Mouse (Mus musculus): ENCODE measurements at regions not wholly inside any gene's neighbourhood (a gene's known extent, or its start where the extent isn't known, plus 50 kb on each side); places are given as distances from the start of the nearest gene placed in this dataset.
A peak's percentile ranks its signal among the peaks of the same experiment; 100 is the strongest.
"Not testable (repeated sequence)": the region's sequence is repeated elsewhere in the genome, so short reads cannot be mapped to it uniquely, and the experiment has no call there.

DNA sequence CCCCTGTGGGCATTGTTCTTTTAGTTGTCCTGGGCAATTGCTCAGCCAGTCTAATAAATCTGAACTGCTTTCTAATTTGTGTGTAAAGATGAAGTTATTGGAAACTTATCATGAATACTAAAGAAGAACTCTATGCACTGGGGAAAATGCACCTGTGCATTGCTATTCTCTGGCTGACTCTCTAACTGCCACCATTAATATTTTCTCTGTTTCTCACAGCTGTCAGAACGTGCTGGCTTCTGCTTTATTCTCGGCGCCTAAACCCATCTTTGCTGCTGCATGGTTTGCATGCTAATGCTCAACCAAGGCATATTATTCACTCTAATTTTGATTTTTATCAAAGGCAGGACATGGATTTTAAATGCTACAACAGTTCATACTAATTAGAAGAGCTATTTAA, 128.9 kb upstream of the Gm527 start:
- DNase-seq, result no peak

DNA sequence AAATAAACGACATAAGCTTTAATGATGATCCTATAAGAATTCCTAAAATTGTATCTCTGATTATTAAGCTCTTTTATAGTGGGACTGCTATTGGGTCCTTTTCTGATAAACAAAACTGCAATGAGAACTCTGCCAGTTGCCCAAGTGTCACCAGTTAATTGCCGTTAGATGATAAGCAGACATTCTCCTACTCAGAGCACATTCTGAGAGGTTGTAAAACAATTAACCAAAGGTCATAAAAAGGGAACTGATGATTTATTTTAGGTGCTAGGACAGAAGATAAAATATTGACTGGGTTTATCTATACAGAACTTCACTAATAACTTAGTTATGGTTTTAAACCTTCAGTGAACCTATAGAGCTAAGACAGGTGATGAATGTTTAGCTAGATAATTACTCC, 109.2 kb upstream of the Gm527 start:
- DNase-seq, result not testable (repeated sequence)

DNA sequence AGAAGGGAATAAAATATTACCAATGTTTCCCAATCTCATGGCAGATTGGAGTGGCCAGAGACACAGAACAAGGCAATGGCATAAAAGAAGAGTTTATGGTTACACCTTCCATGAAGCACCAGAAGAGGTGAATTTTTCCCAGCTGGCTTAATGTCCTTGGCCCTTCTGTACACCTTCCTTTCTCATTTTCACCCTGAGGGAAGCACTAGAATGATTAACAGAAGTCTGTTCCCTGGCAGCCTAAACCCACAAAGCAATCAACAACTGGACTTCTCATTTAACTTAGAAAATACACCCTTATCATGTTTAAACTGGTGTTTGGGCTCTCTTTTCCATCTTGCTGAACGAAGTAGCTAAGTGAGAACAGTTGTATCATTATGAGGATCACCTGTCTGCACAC, 107.6 kb upstream of the Gm527 start:
- DNase-seq, result no peak

DNA sequence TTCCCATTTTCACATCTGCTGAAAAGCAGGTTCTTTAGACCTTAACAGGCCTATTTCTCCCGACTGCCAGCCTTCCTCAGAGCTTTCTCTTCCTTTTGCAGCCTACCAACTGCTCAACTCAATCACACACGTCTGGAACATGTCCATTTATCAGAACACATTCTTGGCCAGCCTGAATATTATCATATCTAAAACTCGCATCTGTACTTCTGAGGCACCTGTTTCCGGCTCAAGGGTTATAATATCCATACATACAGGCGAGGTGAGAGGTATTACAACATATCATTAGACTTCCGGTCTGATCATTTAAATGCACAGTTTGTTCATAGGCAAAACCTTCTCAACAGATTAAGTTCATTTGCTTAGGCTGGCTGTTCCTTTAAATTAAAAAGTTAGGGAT, 101.8 kb upstream of the Gm527 start:
- DNase-seq, result no peak

DNA sequence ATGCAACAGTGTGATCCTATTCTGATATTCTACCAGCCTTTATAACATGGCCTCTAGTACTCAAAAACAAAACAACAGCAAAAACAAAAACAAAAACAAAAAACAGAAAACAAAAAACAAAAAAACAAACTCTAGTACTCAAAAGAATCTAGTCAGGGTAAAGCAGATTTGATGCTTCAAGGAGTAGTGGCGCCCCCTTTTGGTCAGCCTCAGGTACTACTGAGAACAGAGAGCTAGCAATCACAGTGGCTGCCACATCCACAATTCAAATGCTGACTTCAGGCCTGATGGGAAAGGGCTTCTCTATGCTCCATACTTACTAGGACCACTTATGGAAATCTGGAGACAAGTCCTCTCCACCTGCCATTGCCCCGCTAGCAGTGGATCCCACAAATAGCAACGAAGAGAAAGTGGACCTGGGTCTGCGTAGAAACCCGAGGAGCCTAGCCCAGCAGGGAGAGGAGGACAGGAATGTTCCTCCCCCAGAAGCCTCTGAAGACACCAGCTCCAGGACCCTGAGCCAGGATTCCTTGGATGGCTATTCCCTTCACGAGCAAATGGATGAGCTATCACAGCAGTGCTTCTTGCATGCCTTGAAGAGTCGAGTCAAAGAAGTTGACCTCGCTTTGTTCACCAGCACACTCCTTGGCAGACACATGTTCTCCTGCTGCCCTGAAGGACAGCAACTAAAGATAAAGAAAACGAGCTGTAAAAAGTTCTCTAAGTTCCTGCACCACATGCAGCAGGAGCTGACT, 100.5 kb upstream of the Gm527 start:
- peak; percentile 94 for DNase-seq

DNA sequence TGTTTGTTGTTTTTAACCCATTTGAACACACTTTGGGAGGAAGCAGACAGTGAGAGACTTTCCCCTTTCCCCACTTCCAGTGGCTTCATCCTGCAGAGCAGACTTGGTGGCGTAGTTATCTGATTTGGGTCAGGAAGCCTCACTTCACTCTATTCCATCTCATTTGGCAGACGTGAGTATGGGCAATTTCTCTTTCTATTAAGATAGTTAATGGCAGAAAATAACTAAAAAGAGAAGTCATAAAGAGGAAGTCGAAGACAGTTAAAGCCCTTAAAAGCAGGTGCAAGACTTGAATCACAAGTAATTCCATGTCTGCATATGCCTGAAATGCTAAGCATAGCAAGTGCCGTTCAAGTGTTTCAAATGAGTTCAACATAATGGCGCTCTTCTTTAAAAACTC, 97.0 kb upstream of the Gm527 start:
- DNase-seq, result no peak

DNA sequence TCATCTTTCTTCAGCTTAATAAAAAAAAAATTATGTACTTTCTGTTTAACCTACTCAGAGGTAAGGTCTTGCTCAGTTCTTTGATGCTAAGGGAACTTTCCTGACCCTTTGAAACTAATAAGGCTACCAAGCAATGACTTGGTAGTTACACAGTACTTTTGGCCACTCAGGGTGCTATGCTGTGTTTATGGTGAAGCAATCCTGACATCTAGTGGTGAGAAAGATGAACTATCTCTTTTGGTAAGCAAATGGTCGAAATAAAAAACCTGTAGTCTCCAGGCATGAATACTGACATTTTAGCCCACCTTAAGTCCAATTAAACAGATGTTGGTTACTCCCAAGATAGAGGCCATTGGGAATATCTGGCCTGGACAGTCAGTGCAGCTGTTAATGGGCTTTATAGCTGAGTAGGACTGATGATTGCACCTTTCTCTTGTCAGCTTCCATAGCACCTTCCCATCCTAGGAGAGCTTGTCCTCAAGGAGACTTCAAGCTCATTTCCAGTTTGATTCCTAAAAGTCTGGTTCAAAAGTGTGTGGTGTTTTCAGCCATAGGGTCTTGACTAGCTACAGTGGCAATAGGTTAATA, 88.0 kb upstream of the Gm527 start:
- no peak for DNase-seq

DNA sequence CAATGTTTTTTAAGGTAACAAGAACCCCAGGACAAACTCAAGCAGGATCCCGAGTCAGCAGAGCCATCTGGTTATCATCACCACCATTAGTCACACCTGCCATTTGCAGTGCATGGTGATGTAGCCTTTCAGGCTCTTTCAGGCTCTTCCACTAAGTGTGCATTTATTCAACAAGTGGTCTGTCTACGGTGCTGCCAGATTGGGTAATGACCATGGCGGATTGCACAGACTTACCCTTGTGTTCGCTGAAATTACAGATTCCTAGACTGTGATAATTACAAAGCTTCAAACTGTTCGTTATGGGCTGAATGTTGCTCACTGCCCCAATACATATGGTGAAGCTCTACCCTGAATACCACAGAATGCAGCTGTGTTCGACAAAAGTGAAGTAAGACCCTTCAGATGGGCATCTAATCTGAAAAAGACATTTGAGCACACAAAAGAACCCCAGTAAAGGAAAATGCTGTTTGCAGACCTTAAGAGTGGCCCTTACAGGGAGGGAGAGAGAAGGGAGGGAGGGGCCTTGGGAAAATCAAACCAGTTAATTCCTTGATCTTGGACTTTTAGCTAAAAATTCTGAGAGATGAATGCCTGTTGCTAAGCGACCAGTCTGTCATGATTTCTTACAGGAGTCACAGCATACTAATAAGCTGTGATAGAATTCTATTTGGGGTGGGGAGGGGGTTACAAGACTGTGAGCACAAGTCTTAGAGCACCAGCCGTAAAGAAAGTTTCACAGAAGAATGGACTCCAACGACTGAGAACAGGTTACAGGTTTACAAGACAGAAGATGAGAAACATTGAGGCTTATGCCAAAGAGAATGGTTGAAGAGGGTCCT, 85.2 kb upstream of the Gm527 start:
- no peak for DNase-seq

DNA sequence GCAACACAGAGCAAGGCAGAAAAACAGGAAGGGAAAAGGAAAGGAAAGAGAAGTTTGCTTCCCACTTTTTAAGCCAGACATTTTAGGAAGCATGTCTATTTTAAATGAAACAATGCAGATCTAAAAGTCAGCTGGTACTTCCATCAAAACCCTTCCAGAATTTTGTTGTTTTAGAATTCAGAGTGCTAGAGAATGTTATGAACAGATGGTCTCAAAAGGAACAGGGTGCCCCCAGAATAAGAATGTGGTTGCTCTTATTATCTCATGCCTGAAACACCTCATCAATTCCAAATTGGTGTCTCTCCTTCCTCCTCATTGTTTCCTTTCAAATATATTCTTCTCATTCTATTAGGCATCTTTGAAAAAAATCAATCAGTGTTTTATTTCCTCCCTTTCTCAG, 60.0 kb upstream of the Gm527 start:
- no peak for DNase-seq

Measured in heart, adult 11 months (tissue).